Mouse (Mus musculus): ENCODE data around the gene Cyp4a32. TPM values are rescaled to one million over a fixed set of nuclear protein-coding genes. Genes with fewer than 3 reads are reported as not detected.
"Not testable (repeated sequence)": the region's sequence is repeated elsewhere in the genome, so short reads cannot be mapped to it uniquely, and the experiment has no call there.

Cyp4a32 gene
- not detected for total RNA-seq (2021)

DNA sequence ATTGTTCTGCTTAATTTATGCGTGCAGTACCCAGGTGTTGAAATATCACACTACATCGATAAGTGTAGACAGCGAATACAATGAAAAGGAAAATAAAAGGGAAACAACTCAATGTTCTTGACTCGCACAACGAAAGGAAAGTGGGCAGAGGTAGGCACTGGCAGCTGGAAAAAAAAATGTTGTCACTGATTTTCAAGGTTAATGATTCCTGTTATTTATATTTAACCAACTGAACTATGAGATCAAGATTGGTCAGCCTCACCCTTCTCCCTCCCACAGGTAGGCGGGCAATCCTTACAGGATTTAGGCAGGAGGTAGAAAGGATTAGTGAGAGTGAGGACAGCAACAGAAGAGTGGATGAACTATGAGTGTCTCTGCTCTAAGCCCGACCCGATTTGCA lies at the start of gene Cyp4a32:
Gene Cyp4a32, plus strand, starts transcription at position 359 of the 400 bp plus-strand sequence.
- not testable (repeated sequence) for DNase-seq (ENCODE audit: extremely low spot score in 1 of 2, low spot score in 1 of 2)

DNA sequence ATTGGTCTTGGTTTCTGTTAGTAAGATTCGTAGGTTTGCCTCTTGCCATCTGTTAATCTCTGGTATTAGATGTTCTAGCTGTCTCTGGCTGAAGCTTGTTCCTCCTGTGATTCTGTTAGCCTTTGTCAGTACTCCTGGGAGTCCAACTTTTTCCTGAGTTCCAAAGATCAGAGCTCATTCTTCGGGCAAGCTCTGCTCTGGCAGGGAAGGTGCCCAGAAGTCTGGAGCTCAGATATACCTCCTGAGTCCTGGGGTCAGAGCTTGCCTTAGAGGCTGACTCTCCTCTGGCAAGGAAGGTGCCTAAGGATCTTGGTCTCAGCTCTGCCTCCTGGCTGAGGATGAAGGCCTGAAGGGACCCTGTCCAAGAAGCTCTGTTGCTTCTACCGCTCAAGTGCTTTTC lies 48.0 kb upstream of the Cyp4a32 start:
- no peak for DNase-seq (ENCODE audit: extremely low spot score in 1 of 2, low spot score in 1 of 2)

DNA sequence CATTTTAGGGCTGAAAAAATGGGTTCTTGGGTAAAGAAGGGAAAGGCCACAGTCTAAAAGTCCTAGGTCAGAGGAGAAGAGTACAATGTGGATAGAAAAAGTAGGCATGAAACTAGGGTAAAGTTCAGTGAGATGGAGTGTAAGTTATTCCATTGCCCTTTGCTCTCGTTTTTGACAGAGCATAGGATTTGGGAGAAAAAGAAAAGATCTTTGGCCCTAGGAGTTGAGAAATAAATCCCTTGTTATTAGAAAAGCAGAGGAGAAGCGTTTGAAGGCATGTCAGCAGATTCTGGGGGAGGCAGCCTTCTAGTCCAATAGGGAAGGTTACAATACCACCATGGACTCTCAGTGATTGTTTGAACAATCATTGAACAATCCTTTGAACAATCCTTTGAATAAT lies 45.3 kb upstream of the Cyp4a32 start:
- no peak for DNase-seq (ENCODE audit: extremely low spot score in 1 of 2, low spot score in 1 of 2)

DNA sequence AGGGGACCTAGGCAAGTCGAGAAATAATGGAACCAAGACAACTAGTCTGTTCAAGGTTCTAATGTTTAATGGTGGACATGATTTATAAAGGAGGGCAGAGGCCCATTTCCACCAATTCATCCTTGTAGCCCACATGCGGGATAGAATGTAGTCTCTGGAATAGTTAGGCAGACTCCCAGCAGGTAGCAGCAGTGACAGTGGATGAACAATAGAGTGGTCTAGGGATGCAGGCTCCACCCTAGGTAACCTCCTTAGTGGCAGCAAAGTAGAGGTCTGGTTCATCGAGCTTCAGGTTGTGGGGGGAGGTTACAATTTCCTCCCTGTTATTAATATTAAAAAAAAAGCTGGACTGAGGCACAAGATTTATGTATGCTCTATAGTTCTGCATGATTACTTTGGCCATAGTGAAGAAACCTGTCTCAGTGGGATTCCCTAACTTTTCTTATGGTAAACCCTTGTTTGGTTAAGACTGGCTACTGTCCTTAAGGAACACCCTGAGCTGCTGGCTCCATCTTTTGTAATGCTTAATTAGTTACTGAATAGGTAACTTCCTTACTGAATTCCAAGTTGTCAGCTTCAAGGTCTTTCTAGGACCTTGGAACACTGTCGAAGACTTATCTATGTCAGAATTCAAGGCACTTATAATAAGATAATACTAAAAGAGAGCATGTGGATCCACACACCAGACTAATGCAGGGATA lies 42.8 kb upstream of the Cyp4a32 start:
- DNase-seq (ENCODE audit: extremely low spot score in 1 of 2, low spot score in 1 of 2): no peak

DNA sequence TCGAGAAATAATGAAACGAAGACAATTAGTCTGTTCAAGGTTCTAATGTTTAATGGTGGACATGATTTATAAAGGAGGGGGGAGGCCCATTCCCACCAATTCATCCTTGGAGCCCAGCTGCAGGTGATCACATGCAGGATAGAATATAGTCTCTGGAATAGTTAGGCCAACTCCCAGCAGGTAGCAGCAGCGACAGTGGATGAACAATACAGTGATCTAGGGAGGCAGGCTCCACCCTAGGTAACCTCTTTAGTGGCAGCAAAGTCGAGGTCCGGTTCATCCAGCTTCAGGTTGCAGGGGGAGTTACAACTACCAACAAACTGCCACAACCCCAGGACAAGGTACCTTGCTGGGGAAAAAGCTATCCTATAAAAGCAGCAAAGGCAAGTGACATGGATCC lies 39.5 kb upstream of the Cyp4a32 start:
- DNase-seq (ENCODE audit: extremely low spot score in 1 of 2, low spot score in 1 of 2): not testable (repeated sequence)

DNA sequence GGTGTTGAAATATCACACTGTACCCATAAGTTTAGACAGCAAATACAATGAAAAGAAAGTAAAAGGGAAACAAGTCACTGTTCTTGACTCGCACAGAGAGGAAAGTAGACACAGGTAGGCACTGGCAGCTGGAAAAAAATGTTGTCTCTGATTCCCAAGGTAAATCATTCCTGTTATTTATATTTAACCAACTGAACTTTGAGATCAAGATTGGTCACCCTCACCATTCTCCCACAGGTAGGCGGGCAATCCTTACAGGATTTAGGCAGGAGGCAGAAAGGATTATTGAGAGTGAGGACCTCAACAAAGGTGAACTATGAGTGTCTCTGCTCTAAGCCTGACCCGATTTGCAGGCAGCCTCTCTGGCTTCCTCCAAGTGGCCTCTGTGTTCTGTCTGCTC lies 37.4 kb upstream of the Cyp4a32 start, which contains the start of gene Cyp4a31:
Gene Cyp4a31, plus strand, starts transcription at position 249 of the 400 bp plus-strand sequence.
- no peak for DNase-seq (ENCODE audit: extremely low spot score in 1 of 2, low spot score in 1 of 2)

DNA sequence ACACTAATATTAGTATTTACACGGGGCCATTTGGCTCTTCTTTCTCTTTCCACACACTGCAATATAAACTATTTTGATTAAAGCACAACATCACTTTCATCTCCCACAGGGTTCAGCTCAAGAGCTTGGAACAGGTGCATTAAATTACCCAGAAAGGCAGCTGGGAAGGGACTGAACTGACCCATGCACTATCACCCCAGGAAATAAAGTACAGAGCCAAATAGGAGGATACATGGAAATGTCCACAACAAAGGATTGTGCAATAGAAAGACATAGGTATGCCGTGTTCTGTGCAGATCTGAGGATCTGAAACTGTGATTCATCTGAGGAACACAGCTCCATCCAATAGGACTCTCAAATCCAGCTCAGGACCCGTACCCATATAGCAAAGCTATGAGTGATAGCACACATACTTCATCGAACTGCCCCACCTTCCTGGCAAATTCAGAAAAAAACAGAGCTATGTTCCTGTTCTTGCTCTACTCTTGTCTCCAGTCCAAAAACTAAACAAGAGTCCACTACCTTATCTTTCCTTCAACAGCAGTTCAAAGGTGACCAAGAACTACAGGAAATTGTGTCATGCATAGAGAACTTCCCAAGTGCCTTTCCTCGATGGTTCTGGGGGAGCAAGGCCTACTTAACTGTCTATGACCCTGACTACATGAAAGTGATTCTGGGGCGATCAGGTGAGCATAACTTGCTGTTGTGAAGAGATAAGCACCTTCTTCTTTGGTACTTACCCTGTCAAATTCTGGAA lies 36.1 kb upstream of the Cyp4a32 start:
- not testable (repeated sequence) for DNase-seq (ENCODE audit: extremely low spot score in 1 of 2, low spot score in 1 of 2)

DNA sequence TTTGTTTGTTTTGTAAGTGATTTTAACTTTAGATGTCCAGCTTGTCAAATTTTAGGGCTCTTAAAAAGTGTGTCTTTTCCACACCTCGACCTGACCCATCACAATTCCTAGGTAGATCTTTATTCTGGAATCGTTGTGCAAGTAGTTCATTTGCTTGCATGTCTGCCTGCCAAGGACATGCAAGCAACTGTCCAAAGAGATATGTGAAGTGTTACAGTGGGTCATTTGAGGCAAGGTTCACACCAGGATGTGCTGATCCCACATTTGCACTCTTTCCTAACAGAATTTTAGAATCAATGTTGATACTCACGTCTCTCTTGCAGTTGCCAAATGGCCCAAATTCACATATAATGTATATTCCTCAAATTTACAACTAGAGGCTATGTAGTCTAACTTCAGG lies 25.5 kb upstream of the Cyp4a32 start:
- no peak for DNase-seq (ENCODE audit: extremely low spot score in 1 of 2, low spot score in 1 of 2)

DNA sequence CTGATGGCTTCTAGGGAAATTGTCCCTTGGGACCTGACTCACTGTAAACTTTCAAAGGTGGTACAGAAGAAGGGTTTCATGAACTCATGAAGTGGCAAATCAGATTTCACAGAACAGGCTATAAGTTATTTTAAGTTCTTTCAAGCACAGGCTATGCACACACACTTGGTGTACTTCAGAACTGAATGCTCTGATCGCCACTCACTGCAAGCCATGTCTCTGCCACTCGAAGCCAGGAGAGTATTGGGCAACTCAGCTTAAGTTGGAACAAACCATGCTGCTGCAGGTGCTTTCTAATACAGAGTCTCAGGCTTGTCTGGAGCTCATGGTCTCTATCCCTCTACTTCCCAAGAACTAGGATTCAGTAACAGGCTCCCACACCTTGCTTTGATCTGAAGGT lies 25.0 kb upstream of the Cyp4a32 start:
- no peak for DNase-seq (ENCODE audit: extremely low spot score in 1 of 2, low spot score in 1 of 2)

DNA sequence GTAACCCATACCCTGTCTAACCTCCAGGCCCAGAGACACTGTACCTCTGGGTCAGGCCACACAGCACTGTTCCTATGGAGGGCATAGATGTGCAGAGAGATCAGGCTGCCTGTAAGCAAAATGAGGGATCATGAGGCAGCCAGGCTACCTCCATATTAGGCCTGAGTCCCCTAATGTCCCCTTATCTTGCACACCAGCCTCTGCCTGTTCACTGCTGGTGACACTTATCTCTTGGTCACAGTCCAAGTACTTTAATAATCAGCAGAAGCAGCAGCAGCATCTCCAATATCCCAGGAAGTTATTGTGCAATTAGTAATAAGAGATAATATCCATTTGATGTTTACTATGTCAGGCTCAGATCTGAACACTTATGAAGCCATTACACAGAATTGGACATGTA lies 17.7 kb upstream of the Cyp4a32 start:
- DNase-seq (ENCODE audit: extremely low spot score in 1 of 2, low spot score in 1 of 2): no peak

DNA sequence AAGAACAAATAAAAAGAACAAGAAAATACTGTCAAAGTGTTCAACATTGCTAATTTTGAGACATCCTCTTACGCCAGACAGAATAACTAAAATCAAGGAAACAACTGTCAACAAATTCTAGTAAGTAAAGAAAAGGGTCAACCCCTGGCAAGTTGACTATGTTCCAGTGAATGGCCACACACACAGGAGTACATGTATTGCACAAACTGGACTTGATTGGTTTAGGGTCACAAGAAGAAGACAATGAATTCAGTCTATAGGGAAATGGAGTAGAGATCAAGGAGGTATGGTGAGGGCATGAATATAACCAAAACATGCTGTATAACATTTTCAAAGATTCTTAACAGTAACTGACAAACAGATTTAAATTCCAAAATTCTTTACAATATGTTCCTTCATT lies 4.4 kb upstream of the Cyp4a32 start:
- DNase-seq (ENCODE audit: extremely low spot score in 1 of 2, low spot score in 1 of 2): no peak

DNA sequence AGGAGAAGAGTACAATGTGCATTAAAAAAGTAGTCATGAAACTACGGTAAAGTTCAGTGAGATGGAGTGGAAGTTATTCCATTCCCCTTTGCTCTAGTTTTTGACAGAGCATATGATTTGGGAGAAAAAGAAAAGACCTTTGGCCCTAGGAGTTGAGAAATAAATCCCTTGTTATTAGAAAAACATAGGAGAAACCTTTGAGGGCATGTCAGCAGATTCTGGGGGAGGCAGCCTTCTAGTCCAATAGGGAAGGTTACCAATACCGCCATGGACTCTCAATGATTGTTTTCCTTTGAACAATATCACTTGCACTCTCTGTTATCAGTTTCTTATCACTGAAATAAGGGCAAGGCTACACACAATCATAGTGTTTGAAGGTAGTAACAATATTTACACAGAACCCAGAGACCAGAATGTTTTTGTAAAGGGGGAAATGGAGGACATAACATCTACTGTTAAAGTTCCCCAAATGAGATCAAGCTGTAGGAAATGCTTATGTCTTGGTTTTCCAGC lies 3.9 kb upstream of the Cyp4a32 start:
- no peak for DNase-seq (ENCODE audit: extremely low spot score in 1 of 2, low spot score in 1 of 2)

DNA sequence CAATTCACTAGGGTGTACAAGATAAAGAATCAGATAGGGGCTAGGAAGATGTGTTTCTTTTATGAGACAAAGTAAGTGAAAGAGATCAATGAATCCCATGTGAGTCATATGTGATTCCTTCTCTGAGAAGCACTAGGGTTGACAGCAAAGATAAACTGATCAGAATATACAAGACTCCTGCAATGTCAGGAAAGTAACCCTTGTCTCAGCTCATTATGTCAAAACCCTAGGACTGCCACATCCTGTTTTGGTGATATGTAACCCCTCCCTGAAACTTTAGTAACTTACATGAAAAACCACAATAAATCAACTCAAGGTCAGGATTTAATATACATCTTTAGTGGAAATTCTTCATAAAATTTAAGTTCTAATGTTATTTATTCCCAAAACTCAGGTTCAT lies 13.2 kb downstream of the Cyp4a32 start:
- no peak for DNase-seq (ENCODE audit: extremely low spot score in 1 of 2, low spot score in 1 of 2)

DNA sequence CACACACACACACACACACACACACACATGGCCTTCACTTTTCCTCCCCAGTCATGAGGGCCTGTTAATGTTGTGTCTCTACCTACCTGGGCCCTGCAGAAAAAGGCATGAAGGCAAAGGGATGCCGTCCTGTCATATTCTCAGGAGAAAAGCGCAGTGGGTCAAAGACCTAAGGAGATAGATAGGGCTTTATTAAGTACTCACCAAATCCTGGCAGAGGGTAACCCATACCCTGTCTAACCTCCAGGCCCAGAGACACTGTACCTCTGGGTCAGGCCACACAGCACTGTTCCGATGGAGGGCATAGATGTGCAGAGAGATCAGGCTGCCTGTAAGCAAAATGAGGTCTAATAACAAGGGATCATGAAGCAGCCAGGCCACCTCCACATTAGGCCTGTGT lies 24.8 kb downstream of the Cyp4a32 start:
- not testable (repeated sequence) for DNase-seq (ENCODE audit: extremely low spot score in 1 of 2, low spot score in 1 of 2)

DNA sequence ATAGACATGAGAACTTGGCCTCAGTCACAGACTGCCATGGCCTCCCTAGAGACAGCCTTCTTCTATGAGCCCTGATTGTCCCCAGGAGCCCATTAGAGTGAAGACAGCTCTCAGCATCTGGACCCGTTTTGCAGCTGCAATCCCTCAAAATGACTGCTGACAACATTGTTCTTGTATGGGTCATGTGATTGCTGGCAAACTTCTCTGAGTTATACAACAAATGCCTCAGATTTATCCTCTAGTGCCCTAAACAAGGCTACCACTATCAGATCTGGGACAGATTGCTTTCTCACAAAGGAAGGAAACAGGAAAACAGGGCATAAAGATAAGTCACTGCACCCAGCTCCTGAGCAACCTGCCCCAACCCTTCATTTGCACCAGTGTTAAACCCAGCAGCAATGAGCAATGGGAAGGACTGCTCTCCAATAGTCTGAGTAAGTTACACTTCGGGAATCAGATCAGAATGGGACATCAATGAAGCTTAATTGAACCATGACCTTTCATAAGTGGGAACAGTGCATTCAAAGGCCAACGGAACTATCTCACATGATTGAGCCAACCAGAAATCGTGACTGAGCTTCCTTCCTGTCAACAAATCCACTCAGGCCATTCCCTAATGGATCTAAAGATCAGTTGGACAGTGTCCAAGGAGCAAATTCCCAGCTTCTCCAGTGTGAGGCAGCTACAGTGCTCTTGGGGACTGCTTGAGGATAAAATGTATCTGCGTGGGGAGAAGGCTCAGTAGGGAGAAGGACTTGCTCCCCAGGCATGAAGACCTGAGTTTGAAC lies 42.4 kb downstream of the Cyp4a32 start:
- no peak for DNase-seq (ENCODE audit: extremely low spot score in 1 of 2, low spot score in 1 of 2)

DNA sequence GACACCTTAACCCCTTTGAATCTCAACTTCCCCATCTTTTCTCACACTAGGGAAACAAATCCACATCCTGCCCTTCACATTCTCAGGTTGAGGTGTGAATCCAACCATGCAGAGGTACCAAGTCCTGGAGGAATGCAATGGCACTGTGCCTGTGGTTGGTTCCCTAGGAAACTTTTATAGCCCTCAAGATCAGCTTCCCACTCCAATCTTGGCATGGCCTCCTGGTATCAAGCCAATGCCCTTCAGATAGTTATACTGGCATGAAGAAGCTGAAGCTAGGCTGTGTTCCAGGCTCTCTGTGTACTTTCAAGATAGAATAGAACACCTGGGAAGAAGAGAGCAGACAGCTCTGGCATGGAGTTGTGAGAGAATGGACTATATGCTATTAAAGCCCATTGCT lies 44.6 kb downstream of the Cyp4a32 start:
- DNase-seq (ENCODE audit: extremely low spot score in 1 of 2, low spot score in 1 of 2): no peak

DNA sequence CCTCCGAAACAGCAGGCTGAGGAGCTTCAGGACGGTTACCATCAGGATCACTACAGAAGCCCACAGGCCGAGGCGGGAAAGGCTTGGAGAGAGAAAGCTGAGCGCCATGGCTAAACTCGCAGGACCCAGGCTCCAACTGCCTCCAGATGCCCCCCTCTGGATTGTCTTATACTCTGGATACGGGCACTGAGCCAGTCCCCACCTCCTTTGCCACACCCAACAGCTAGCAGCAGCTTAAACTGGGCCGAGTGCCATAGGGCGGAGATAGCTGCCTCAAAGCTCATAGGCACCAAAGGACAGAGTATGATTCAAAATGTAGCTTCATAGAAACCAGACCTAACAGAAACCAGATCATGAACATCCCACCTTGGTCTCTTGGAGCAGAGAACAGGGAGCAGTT lies 46.8 kb downstream of the Cyp4a32 start, which contains the start of gene Cyp4b1:
Gene Cyp4b1, minus strand, starts transcription at position 144 of the 400 bp plus-strand sequence.
- no peak for DNase-seq (ENCODE audit: extremely low spot score in 1 of 2, low spot score in 1 of 2)

DNA sequence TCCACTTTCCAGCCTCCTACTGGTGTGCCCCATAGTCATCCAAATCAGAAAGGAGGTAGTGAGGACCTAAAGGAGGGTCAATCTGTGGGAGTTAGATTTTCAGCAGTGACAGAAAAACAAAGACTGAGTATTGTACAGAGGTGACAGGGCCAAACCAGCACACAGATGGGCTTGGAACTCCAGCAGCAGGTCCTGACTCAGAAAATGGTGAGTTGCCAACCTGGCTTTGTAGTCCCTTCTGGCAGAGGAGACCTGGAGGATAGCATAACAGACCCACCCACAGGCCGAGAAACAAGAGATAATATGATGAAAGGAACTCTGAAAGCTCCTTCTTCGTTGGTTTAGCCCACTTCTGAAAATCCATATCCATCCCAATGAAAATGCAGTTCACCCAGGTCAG lies 48.0 kb downstream of the Cyp4a32 start:
- no peak for DNase-seq (ENCODE audit: extremely low spot score in 1 of 2, low spot score in 1 of 2)

DNA sequence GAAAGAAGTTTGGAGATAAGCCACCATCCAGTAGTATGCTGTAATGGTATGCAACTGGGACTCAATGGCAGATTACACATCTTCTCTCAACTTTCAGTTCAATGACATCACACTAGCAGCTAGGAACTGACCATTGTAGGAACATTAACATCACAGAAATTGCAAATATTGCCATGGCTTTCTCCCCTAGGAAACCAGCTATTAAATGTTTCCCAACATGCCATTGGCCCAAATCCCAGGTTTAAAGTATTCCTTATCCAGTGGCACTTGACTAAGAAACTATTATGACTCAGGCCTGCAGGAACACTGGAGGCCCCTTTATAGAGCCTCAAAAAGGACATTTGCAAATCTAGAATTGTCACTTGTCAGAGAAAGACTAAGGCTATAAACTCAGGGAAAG lies 48.6 kb downstream of the Cyp4a32 start:
- no peak for DNase-seq (ENCODE audit: extremely low spot score in 1 of 2, low spot score in 1 of 2)

DNA sequence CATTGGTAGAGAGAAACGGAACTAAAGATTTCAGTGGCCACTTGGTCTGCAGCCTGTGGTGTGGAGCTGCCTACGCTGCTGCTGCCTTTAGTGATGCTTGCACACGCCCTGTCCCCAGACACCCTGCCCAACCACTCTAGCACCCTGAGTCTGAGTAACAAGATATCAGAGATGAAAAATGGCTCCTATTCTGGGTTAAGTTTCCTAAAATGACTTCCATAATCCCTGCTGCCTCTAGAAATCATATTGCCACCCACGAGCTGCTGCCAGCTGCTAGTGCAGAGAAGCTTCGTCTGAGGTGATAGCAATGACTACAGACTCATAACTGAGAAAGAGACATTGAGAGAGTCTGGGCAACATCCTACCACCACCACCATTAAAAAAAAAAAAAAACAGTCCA lies 50.1 kb downstream of the Cyp4a32 start:
- DNase-seq (ENCODE audit: extremely low spot score in 1 of 2, low spot score in 1 of 2): no peak
